Mouse (Mus musculus): ENCODE results near the gene Car5a. TPM values are rescaled to one million over a fixed set of nuclear protein-coding genes. Genes with fewer than 3 reads are reported as not detected.

The Car5a gene
- polyA plus RNA-seq, 1 experiment from 2014 or later, result 0.12 TPM

GRCm38 (mm10) chr8:121970225-121970624, 25.5 kb upstream of the Car5a start:
- Histone ChIP-seq H3K9me3 (replicated peaks; ENCODE audit: low read length) (no peaks in the 10 kb centered on the region), H3K27me3 (ENCODE audit: insufficient read depth, low read length) (no peaks in the 10 kb centered on the region), H3K4me3 (replicated peaks; ENCODE audit: low read depth, low read length) (no peak overlapping the region), H3K9ac (ENCODE audit: low read depth, low read length) (no peak overlapping the region), H3K36me3 (ENCODE audit: insufficient read depth, low read length) (peaks cover 9% of the 10 kb centered on the region; the same call in 1 of the 2 replicates), H3K4me1 (replicated peaks; ENCODE audit: insufficient read depth, low read length) (peaks cover 16% of the 10 kb centered on the region), H3K4me2 (ENCODE audit: low read length) (no peak overlapping the region), H3K27ac (no peak overlapping the region)
- ATAC-seq (replicated peaks; ENCODE audit: low FRiP score, low read depth) (no peak), DNase-seq (ENCODE audit: low spot score) (no peak)
- TF ChIP-seq CTCF (IDR thresholded peaks at IDR 0.05; ENCODE audit: low read depth), result no peak
- WGBS, result 77% methylated on average over 8 of the region's 8 CpGs

GRCm38 (mm10) chr8:121968542-121968941, 23.8 kb upstream of the Car5a start:
- H3K27ac ChIP-seq, result no peak overlapping the region; the same call in 1 of the 2 replicates
- 50% methylated on average over 4 of the region's 4 CpGs for WGBS
- ATAC-seq (replicated peaks; ENCODE audit: low FRiP score, low read depth), result no peak

GRCm38 (mm10) chr8:121967977-121968376, 23.3 kb upstream of the Car5a start:
- H3K4me2 ChIP-seq (ENCODE audit: low read length), result no peak overlapping the region
- H3K27me3 ChIP-seq (ENCODE audit: insufficient read depth, low read length), result no peaks in the 10 kb centered on the region
- 25% methylated on average over 4 of the region's 4 CpGs for WGBS
- no peaks in the 10 kb centered on the region for H3K9me3 ChIP-seq (replicated peaks; ENCODE audit: low read length)
- no peaks in the 10 kb centered on the region for H3K36me3 ChIP-seq (ENCODE audit: insufficient read depth, low read length)
- TF ChIP-seq CTCF (IDR thresholded peaks at IDR 0.05; ENCODE audit: low read depth), result no peak
- H3K4me3 ChIP-seq (replicated peaks; ENCODE audit: low read depth, low read length), result no peak overlapping the region
- no peak for DNase-seq (ENCODE audit: low spot score)
- H3K9ac ChIP-seq (ENCODE audit: low read depth, low read length), result no peak overlapping the region
- ATAC-seq (replicated peaks; ENCODE audit: low FRiP score, low read depth), result no peak
- H3K27ac ChIP-seq, result peak overlapping the region; percentile 15; the same call in 1 of the 2 replicates
- peaks cover 16% of the 10 kb centered on the region for H3K4me1 ChIP-seq (replicated peaks; ENCODE audit: insufficient read depth, low read length)

More at GRCm38 (mm10) chr8:121968542-121968941, 23.8 kb upstream of the Car5a start:
- Histone ChIP-seq H3K4me2 (ENCODE audit: low read length) (no peak overlapping the region), H3K9me3 (replicated peaks; ENCODE audit: low read length) (no peaks in the 10 kb centered on the region), H3K36me3 (ENCODE audit: insufficient read depth, low read length) (no peaks in the 10 kb centered on the region), H3K9ac (ENCODE audit: low read depth, low read length) (no peak overlapping the region), H3K4me3 (replicated peaks; ENCODE audit: low read depth, low read length) (no peak overlapping the region), H3K4me1 (replicated peaks; ENCODE audit: insufficient read depth, low read length) (peaks cover 16% of the 10 kb centered on the region), H3K27me3 (ENCODE audit: insufficient read depth, low read length) (no peaks in the 10 kb centered on the region)
- DNase-seq (ENCODE audit: low spot score), result no peak
- no peak for TF ChIP-seq CTCF (IDR thresholded peaks at IDR 0.05; ENCODE audit: low read depth)

GRCm38 (mm10) chr8:121966714-121967448, 22.2 kb upstream of the Car5a start:
- 59% methylated on average over 7 of the region's 7 CpGs for WGBS
- H3K9me3 ChIP-seq (replicated peaks; ENCODE audit: low read length), result no peaks in the 10 kb centered on the region
- no peak overlapping the region for H3K27ac ChIP-seq
- H3K9ac ChIP-seq (ENCODE audit: low read depth, low read length), result 0 out of 2 replicates have a peak overlapping the region, but pooled peaks have one; percentile 13
- no peak for DNase-seq (ENCODE audit: low spot score)
- no peak for TF ChIP-seq CTCF (IDR thresholded peaks at IDR 0.05; ENCODE audit: low read depth)
- H3K36me3 ChIP-seq (ENCODE audit: insufficient read depth, low read length), result no peaks in the 10 kb centered on the region
- peaks cover 16% of the 10 kb centered on the region for H3K4me1 ChIP-seq (replicated peaks; ENCODE audit: insufficient read depth, low read length)
- H3K4me2 ChIP-seq (ENCODE audit: low read length), result no peak overlapping the region
- H3K4me3 ChIP-seq (replicated peaks; ENCODE audit: low read depth, low read length), result no peak overlapping the region
- ATAC-seq (replicated peaks; ENCODE audit: low FRiP score, low read depth), result no peak
- H3K27me3 ChIP-seq (ENCODE audit: insufficient read depth, low read length), result no peaks in the 10 kb centered on the region

GRCm38 (mm10) chr8:121966110-121966509, 21.4 kb upstream of the Car5a start:
- ATAC-seq (replicated peaks; ENCODE audit: low FRiP score, low read depth), result no peak
- DNase-seq (ENCODE audit: low spot score), result no peak

GRCm38 (mm10) chr8:121964716-121965512, 20.2 kb upstream of the Car5a start:
- H3K27me3 ChIP-seq (ENCODE audit: insufficient read depth, low read length), result no peaks in the 10 kb centered on the region
- peaks cover 16% of the 10 kb centered on the region for H3K4me1 ChIP-seq (replicated peaks; ENCODE audit: insufficient read depth, low read length)
- H3K36me3 ChIP-seq (ENCODE audit: insufficient read depth, low read length), result no peaks in the 10 kb centered on the region
- DNase-seq (ENCODE audit: low spot score) (peak; percentile 38), ATAC-seq (replicated peaks; ENCODE audit: low FRiP score, low read depth) (no peak)
- TF ChIP-seq CTCF (IDR thresholded peaks at IDR 0.05; ENCODE audit: low read depth), result peak; percentile 33; the same call in 1 of the 2 replicates
- H3K4me3 ChIP-seq (replicated peaks; ENCODE audit: low read depth, low read length), result no peak overlapping the region
- H3K27ac ChIP-seq, result no peak overlapping the region
- H3K9ac ChIP-seq (ENCODE audit: low read depth, low read length), result no peak overlapping the region
- H3K4me2 ChIP-seq (ENCODE audit: low read length), result no peak overlapping the region
- 83% methylated on average over 8 of the region's 8 CpGs for WGBS
- H3K9me3 ChIP-seq (replicated peaks; ENCODE audit: low read length), result no peaks in the 10 kb centered on the region

More at GRCm38 (mm10) chr8:121966110-121966509, 21.4 kb upstream of the Car5a start:
- H3K27ac ChIP-seq, result no peak overlapping the region
- H3K4me3 ChIP-seq (replicated peaks; ENCODE audit: low read depth, low read length), result no peak overlapping the region
- no peak overlapping the region for H3K9ac ChIP-seq (ENCODE audit: low read depth, low read length)
- no peaks in the 10 kb centered on the region for H3K9me3 ChIP-seq (replicated peaks; ENCODE audit: low read length)
- no peak overlapping the region for H3K4me2 ChIP-seq (ENCODE audit: low read length)
- H3K4me1 ChIP-seq (replicated peaks; ENCODE audit: insufficient read depth, low read length), result peaks cover 16% of the 10 kb centered on the region
- WGBS, result 51% methylated on average over 5 of the region's 5 CpGs
- H3K27me3 ChIP-seq (ENCODE audit: insufficient read depth, low read length), result no peaks in the 10 kb centered on the region
- H3K36me3 ChIP-seq (ENCODE audit: insufficient read depth, low read length), result no peaks in the 10 kb centered on the region
- TF ChIP-seq CTCF (IDR thresholded peaks at IDR 0.05; ENCODE audit: low read depth), result no peak

All from kidney, postnatal 0 days (tissue).